Mouse (Mus musculus): ENCODE data around the gene Rab5b.

Gene Rab5b

GRCm38 (mm10) chr10:128699006-128699405 is 2.9 kb upstream of the Rab5b start:
- DNase-seq (ENCODE audit: low read depth) = no peak

- DNase-seq (ENCODE audit: low read depth) = no peak
Measured at GRCm38 (mm10) chr10:128697072-128697725, 1.1 kb upstream of the Rab5b start.

- DNase-seq (ENCODE audit: low read depth) = peak; percentile 5
Measured at GRCm38 (mm10) chr10:128695411-128695991, 563 bp downstream of the Rab5b start.

- DNase-seq (ENCODE audit: low read depth) = no peak
Measured at GRCm38 (mm10) chr10:128674469-128675008, 21.5 kb downstream of the Rab5b start.

GRCm38 (mm10) chr10:128673763-128674468 is 22.1 kb downstream of the Rab5b start, which contains the start of gene Suox:
Gene Suox, minus strand, starts transcription at chr10:128674073.
- no peak for DNase-seq (ENCODE audit: low read depth)

GRCm38 (mm10) chr10:128671148-128671547 is 24.9 kb downstream of the Rab5b start:
- DNase-seq (ENCODE audit: low read depth) = no peak

GRCm38 (mm10) chr10:128668790-128669672 is 27.0 kb downstream of the Rab5b start:
- DNase-seq (ENCODE audit: low read depth) = no peak

- no peak for DNase-seq (ENCODE audit: low read depth)
Measured at GRCm38 (mm10) chr10:128665806-128666205, 30.3 kb downstream of the Rab5b start.

GRCm38 (mm10) chr10:128665307-128665706 is 30.8 kb downstream of the Rab5b start:
- no peak for DNase-seq (ENCODE audit: low read depth)

- no peak for DNase-seq (ENCODE audit: low read depth)
Measured at GRCm38 (mm10) chr10:128664808-128665207, 31.3 kb downstream of the Rab5b start.

- no peak for DNase-seq (ENCODE audit: low read depth)
Measured at GRCm38 (mm10) chr10:128663441-128664220, 32.4 kb downstream of the Rab5b start.

GRCm38 (mm10) chr10:128662465-128662864 is 33.6 kb downstream of the Rab5b start:
- no peak for DNase-seq (ENCODE audit: low read depth)

GRCm38 (mm10) chr10:128659490-128659889 is 36.6 kb downstream of the Rab5b start:
- no peak for DNase-seq (ENCODE audit: low read depth)

- DNase-seq (ENCODE audit: low read depth) = no peak
Measured at GRCm38 (mm10) chr10:128657844-128658243, 38.2 kb downstream of the Rab5b start.

GRCm38 (mm10) chr10:128656731-128657130 is 39.3 kb downstream of the Rab5b start:
- DNase-seq (ENCODE audit: low read depth) = no peak

- no peak for DNase-seq (ENCODE audit: low read depth)
Measured at GRCm38 (mm10) chr10:128655254-128655653, 40.8 kb downstream of the Rab5b start.

- DNase-seq (ENCODE audit: low read depth) = no peak
Measured at GRCm38 (mm10) chr10:128653866-128654265, 42.2 kb downstream of the Rab5b start.

GRCm38 (mm10) chr10:128646139-128647089 is 49.6 kb downstream of the Rab5b start:
- no peak for DNase-seq (ENCODE audit: low read depth)

GRCm38 (mm10) chr10:128645111-128646011 is 50.7 kb downstream of the Rab5b start, which contains the start of gene Ikzf4:
Gene Ikzf4, minus strand, starts transcription at chr10:128645991.
- no peak for DNase-seq (ENCODE audit: low read depth)

All from fibroblast of lung, adult 2 months (primary cell).